Mouse (Mus musculus) cerebellum, adult 2 months (tissue): ENCODE data around the gene Dock2.

ENCODE experiments used
- CTCF ChIP-seq: fragments of 200-500 bp; IDR thresholded peaks from 2 replicates; pipeline ENCODE4 v1.5.1; 2011; ENCODE audit warnings: low read depth, mild to moderate bottlenecking, control low read depth, low read length, moderate library complexity, borderline replicate concordance; ENCODE audit not compliant: insufficient read depth
- POLR2A ChIP-seq: fragments of 200-500 bp; IDR thresholded peaks from 2 replicates; pipeline ENCODE4 v1.6.1; 2011; ENCODE audit warnings: low read length, control low read depth, borderline replicate concordance; ENCODE audit not compliant: insufficient read depth

DNA sequence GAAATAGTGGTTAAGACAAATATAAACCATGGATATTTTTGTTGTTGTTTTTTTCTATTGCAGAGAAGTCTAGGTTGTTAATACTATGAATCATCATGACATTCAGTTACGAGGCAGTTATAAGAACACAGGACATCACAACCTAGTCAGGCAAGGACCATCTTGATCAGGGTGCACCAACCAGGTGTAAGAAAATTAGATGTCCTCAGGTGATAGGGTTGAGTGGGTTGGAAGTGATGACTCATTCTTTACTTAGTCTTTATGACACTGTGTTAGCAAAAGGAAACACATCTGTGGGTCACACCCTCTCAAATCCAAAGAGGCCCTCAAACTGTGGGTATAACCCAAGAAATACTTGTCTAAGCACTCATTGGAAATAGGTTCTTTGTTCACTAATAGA, 277.3 kb downstream of the Dock2 start:
- TF ChIP-seq POLR2A (no peak), CTCF (no peak)
